Mouse (Mus musculus): ENCODE data around the gene Ppm1n.
A peak's percentile ranks its signal among the peaks of the same experiment; 100 is the strongest.

Ppm1n gene

DNA sequence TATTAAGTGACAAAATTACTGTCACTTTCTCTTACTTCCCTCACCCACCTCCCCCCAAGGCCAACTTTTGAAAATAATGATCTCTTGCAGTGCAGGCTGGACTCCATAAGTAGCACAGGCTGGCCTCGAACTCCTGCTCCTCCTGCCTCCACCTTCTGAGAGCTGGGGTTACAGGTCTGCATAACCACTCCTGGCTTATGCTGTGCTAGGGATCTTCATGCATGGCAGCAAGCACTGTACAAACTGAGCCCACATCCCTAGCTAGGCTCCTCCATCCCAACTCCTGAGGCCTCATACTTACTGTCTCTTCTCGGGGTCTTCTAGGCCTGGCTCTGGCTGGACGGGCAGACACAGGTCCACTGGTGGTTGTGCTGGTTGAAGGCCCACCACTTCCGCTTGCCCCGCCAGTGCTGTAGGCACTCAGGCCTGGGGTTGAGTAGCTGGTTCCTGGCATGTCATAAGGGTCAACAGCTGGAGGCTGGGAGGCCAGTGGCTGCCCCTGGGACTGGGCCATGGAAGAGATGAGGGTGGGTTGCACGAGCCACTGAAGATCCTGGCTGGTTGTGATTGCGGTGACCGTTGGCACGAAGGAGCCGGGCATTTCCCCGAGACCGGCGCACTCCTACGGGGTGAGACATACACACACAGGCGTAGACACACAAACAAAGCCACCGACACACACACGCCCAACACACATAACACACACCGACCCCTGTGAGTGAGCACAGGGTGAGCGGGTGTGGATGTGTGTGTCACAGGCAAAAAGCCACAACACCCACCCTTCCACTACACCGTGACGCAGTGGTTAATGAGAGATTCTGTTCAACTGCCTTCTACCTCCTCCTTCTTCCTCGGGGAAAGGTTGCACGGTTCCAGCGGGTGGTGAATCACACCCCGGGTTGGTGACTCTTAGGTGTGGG lies 27.2 kb upstream of the Ppm1n start:
- DNase-seq = no peak

DNA sequence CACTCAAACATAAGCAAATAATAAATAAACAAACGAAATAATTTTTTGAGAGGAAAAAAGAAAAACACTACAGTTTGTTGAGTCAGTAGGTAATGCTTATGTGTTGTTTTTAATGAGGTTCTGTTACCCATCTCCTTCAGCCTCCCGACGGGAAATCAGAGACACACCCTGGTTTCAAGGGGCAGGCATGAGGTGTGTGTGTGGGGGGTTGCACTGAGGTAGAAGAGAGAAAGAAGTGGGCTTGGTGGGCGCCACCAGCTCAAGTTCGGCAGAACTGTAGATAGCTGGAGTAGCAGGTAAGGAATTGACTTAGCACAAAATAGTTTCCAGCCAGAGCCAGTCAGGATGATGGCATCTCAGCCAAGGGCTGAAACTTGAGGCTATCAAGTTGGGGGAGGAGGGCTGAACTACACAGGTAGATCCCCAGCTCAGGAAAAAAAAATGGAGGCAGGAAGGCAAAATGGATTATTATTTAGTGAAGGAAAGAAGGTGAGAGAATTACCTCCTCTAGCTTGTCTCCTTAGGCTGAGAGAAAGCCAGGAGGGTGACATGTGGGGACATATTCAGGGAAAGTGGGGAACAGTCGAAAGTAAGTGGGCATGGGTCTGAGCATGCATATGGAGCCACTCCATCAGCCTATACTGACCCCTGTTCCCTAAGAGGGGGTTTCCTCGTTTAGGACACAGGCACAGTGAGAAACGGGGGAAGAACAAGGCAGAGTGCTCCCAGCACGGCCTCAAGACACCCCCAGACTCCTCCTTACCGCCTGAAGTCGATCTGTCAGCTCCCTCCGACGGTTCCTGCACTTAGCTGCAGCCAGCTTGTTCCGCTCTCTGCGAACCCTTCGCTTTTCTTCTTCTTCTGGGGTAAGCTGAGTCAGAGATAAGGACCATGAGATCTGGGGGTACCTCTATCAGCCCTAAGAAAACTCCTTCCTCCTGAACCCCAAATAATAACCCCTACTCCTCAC lies 26.2 kb upstream of the Ppm1n start:
- no peak for DNase-seq

DNA sequence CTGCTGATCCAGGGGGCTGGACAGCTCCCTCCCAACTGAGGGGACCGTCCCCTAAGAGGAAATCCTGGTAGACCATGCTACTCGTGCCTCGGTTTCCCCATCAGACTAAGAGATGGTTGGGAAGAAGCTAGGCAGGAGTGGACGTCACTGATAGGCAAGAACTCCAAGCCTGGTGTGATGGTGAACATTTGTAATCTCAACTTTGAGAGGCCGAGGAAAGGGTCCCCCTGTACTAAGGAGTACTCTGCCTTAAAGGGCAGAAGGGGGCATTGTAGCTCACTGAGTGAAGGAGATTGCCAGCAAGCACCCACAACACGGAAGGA lies 25.5 kb upstream of the Ppm1n start:
- no peak for DNase-seq

DNA sequence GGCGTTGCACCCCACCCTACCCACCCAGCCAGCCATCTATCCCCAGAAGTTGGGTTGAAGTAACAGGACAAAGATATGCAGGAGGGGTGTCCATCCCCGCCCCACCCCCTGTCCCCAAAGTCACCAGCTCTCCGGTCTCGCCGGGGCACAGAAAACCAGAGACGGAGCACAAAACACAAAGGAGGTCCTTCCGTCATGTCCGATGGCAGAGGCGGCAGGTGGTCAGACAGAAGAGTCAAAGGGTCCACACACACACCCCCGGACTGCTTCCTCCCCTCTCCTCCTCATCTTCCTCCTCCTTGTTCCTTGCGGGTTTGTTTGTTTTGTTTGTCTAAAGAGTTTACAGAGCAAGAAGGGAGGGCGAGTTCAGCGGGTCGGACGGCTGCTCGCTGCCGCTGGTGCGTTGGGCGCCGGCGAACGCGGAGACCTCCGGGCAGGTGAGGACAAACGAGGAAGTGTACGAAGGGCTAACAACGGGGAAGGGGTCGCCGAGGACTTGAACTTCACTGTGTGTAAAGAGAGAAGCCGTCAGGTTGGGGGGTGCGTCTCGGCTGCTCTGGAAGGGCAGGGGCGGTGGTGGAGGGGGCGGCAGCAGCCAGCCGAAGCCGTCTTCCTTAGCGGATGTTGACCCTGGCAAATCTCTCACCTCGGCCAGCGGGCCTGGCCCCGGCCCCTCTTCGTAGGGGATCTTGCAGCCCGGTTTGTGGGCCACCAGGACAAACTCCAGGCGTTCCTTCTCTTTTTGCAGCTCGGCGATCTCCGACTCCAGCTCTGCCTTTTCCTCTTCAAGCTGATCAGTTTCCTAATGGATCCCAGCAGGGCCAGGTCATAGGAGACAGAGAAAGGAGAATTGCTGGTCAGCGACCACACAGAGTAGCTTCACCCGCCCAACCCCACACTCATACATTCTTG lies 24.9 kb upstream of the Ppm1n start:
- no peak for DNase-seq

DNA sequence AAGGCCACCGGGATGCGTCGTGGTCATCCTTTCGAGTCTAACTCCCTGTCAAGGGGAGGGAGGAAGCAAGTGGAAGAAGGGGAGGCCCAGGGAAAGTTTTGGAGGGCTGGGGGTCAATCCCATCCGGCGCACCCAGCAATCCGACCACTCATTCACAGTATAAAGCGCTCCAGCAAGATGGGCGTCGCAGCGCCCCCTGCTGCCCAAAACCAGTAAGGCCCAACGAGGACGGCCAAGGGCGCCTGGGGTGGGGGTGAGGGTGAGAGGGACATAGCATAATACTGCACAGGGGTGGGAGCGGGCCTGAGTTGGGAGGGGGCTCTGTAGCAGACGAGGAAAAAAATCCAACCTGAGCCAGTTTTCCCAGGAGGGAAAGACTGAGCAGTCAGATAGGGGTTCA lies 23.9 kb upstream of the Ppm1n start:
- peak; percentile 74 to 86 for DNase-seq

DNA sequence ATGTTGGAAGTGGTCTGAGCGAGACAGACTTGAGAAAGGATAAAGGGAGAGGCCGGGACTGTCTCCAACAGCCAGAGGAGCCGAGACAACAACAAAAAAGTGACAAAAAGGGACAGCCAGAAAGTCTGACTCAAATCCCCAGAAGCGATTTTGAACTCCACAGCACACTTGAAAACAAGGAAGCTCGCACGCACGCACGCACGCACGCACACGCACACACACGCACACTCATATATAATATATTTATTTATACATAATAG lies 23.1 kb upstream of the Ppm1n start:
- no peak for DNase-seq

DNA sequence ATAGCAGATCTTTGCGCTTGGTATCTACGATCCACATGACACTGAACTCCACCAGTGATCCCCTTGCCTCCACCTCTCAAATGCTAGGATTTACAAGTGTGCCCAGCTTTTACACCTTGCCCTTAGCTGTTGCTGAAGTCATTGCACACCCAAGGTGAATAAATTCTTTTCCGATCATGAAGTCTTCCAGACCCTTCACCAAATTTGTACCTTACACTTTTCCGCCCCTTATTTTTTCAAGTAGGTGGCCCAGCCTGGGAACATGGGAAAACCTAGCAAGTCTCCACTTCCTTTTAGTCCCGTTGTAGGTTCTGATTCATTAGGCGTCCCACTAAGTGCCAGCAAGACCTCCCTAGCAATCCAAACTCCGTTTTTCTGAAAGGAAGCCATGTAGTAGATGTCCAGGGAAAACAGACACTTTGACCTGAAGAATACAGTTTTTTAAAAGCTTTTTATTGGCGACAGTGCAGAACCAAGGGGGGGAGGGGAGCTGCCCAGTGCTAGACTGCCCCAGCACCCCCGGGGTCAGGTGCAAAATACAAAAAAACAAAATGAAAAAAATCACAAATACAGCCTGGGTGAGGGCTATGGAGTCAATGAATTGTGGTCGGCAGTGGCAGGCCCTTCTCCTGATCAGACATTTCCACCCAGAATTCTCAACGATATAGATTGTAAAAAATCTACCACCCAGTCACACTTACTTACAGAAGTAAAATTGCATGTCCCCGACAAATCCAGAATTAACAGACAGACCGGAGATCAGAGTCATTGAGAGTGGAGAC lies 22.6 kb upstream of the Ppm1n start:
- no peak for DNase-seq

DNA sequence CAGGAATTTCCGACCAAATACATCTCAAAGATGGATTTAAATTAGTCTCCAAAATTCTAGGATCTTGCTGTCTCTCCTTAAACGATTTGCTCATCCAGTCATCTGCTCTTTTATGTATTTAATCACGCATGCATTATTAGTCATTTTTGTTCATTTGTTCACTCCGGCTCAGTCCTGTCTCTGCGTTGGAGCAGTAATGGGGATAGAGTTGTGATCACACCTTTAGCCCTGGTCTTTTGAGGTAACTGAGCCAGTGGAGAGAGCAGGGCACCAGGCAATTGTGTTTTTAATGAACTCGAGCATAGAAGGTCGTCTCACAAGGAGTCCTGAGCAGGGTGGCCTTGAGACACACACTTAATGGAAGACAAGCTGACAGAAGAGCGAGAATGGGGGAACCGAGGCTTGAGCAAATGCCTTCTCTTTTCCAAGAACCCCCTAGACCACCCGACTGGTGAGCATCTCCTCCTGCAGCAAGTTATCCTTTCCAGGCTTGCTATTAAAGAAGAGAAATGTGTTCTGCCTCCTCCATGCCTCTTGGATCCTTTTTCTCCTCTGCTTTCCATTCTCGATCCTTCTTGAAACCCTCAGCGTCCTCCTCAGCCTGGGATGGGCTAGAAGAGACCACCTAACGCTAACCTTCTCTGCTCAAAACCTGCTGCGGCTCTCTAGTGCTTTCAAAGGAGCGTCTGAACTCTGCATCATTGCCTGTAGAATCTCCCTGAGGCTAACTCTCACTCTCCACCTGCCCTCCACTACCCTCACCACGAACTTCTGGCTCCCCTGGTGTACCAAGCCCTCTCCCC lies 21.8 kb upstream of the Ppm1n start:
- DNase-seq = no peak

DNA sequence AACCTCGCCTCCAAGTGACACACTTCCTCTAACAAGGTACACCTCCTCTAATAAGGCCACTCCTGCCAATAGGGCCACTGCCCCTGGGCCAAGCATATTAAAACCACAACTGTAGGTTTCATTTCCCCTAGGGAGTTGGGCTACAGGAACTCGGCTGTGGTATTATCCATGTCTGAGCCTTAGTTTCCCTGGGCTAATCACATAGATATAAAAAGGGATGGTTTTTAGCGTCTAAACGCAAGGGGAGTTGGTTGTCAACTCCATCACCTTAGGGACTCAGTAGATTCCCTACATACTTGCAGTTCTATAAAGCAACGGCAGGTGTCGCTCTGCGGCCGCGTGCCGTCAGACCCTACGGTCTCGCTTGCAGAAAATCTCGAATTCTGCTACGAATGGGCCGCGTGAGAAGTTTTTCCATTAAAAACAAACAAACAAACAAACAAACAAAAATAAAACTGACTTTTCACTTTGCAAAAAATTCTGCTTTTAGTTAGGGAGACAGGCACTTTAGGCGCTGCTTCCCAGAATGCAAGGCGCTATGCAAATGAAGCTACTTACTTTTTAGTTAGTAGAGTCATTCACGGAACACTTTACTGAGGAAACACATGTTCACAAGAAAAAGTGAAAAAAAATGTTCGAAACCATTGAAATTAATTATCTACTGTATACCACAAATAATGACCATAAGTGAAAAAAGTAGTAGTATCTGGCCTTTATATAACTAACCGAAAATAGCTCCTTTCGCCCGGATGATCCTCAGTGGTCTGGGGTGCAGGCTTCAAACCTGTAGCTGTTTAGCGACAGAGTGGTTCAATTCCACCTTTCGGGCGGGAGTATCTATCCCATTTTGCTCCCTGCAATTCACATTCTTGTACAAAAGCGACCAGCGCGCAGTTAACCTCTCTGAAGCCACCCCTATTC lies 20.9 kb upstream of the Ppm1n start:
- DNase-seq = peak; percentile 69 to 85

DNA sequence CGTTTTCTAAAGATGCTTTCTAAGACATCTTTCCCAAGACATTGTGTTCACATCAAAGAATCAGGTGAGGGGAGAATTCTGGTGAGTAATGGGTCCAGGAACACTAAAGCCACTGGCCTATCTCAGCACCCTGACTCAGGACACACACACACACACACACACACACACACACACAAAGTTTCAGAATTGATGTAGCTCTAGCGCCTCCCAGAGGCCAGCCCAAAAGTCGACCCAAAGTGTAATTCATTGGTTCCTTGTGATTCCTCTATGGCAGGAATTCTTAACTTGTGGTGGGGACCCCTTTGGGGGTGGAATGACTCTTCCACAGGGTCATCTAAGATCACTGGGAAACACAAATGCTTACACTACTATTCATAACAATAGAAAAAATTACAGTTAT lies 19.3 kb upstream of the Ppm1n start:
- peak; percentile 55 to 68 for DNase-seq

DNA sequence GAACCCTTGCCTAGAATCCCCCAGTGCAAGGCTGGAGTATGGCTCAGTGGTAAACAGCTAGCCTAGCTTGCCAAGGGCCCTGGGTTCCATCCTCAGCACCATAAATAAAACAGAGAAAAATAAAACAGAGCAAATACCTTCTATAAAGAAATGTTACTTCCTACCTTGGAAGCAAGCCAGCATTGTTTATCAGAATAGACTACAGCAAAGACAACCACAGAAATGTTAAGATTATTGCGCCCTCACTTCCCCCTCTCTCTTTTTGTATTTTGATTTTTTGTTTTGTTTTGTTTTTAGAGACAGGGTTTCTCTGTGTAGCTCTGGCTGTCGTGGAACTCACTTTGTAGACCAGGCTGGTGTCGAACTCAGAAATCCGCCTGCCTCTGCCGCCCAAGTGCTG lies 17.9 kb upstream of the Ppm1n start:
- DNase-seq = no peak

DNA sequence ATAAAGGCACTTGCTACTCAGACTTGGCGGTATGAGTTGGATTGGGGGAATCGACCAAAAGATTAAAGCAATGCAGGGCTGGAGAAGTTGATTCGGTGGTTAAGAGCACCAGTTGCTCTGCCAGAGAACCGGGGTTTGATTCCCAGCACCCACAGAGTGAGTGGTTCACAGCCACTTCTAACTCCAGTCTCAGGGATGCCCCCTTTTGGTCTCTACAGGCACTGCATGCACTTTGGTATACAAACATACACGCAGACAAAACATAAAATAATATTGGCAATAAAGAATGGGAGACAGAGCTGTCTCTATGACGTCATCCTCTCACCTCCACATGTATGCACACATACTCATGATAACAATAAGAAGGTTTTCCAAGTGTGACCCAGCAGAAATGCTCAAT lies 17.2 kb upstream of the Ppm1n start:
- DNase-seq = no peak

DNA sequence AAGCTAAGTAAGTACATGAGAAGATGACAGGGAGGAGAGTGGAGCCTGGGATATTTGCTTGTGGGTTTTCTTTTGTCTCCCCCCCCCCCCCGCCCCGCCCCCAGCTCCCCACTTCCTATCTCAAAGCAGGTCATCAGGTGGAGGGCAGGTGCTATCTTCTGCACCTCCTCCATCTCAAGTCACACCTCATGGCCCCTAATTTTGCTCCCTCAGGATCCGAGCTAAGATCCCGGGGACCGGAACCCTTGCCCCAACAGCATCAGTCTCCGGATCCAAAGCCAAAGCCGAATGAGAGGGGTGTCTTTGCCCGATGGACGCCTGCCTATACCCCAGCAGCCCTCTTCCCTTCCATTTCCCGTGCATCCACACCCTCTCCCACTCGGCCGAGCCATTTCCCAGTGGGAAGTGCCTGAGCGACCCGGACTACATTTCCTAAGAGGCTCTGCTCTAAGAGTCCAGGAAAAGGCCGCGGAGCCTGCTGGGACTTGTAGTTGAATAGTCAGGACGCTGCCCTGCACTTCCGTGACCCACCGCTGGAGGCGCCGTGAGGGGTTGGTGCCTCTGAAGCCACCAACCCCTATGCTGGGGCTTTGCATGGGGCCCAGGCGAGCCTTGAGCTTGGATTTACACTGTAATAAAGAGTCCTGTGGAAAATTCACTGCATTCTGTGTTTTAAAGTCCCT lies 15.8 kb upstream of the Ppm1n start:
- peak; percentile 94 to 97 for DNase-seq

DNA sequence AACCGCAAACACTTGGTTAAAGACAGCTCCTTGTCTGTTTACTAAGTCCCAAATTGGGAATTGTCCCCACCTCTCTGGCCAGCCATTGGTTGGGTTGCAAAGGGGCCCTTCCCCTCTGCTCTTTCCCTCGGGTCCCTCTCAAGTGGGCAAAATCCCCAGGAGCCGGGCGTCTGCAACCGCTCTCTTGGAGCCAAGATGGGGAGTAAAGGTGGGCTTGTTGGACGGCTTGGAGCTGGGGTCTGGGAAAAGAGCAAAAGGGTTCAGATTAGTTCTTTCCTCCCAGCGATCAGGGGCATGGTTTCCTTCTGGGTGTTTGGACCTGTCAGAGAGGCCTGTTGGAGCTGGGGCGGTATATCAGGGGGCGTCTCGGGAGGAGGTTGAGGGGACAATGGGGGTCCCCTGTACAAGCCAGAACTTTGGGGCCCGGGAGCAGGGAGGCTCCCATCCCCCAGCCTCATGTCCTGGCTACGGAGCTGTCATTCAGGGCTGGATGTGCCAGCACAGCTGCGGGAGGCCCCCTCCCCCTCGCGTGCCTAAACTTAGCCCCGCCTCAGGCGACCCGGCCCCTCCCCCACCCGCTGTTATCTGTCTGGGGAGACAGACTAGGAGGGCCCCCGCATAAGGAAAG lies 11.2 kb upstream of the Ppm1n start:
- DNase-seq = peak; percentile 49 to 67

DNA sequence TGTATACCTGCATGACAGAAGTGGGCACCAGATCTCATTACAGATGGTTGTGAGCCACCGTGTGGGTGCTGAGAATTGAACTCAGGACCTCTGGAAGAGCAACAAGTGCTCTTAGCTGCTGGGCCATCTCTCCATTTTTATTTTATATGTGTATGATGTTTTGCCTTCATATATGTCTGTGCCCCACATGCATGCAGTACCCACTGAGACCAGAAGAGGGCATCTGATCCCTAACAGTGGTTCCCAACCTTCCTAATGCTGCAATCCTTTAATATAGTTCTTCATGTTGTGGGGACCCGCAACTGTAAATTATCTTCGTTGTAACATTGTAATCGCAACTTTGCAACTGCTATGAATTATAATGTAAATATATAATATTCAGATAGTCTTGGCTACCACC lies 4.9 kb upstream of the Ppm1n start:
- peak in 1 of 2 experiments; percentile 75 for DNase-seq

DNA sequence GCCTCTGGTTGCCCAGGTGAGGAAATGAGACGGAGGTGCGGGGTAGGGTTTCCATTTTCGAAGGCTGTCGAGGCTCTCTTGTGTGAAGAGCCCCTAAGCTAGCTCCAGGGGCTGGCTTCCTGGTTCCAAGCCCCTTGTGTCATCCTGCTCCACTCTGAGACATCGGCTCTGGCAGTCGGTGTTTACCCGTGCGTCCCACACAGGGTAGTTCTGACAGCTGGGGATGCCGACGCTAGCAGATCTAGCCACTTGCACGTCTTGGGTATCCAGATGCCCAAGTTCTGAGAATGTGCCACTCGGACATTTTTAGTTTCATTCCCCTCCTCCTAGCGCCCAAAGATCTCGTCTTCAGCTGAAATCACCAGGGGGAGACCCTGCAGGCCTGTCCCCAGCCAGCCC lies 3.5 kb upstream of the Ppm1n start:
- no peak for DNase-seq

DNA sequence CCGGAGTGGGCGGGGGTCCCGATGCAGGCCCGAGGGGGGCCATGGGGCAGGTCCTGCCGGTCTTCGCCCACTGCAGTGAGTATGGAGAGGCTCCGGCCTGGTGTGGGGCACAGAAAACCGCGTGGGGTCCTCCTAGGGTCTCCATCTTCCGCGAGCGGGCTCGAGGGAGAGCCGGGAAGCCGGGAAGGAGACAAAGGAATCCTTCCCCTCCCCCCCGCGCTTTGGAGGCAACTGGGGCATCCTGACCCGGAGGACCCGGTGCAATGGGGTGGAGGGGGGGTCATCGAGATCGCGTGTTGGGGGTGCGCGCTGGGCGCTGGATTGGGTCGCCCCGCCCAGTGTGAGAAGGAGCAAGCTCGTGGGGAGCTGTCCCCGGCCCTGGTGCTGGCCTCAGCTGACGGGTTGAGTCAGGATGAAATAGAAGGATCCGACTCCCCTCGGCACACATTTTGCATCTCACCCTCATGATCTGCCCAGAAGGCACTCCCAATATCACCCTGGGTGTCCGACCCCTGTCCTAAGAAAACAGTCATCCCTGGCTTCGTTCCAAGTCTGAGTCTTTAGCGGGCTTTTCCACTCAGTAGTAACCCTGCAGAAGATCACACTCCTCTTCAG lies 3.0 kb upstream of the Ppm1n start:
- peak; percentile 67 to 76 for DNase-seq

DNA sequence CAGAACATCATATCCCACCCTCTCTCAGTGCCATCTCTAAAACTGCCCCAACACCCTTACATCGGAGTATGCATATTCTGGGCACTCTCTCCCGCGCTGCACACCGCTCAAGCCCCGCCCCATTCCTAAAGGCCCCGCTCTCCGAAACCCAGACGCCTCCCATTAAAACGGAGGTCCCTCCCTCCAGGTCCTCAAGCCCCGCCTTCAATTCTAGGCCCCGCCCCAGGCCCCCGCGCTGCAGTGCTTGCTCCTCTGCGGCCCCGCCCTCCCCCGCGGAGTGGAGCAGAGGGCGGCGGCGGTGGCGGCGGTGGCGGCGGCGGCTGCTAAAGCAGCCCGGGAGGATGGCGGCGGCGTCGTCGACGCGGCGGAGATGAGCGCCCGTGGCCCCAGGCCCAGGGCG lies 2.5 kb upstream of the Ppm1n start, which contains the start of gene Rtn2:
Rtn2 (plus strand) TSS at position 240 of the 400 bp plus-strand sequence.
- peak; percentile 83 to 84 for DNase-seq

Measured in lung, postnatal 4 days (tissue).